Mouse (Mus musculus): ENCODE data around the gene Eif4b. TPM values are rescaled to one million over a fixed set of nuclear protein-coding genes. Genes with fewer than 3 reads are reported as not detected.

Eif4b gene
- polyA plus RNA-seq, 1 experiment from 2014 or later: 139 TPM

GRCm38 (mm10) chr15:102135522-102136128 lies 62.1 kb downstream of the Eif4b start:
- peak overlapping the region; percentile 51; the same call in 1 of the 2 replicates for H3K27ac ChIP-seq (ENCODE audit: low read depth, low read length)
- peak overlapping the region; percentile 83 for H3K9ac ChIP-seq (ENCODE audit: low read depth, low read length)
- H3K4me2 ChIP-seq (replicated peaks; ENCODE audit: low read depth, low read length): peak overlapping the region; percentile 74
- peak overlapping the region; percentile 83 for H3K4me3 ChIP-seq (ENCODE audit: low read length)
- H3K9me3 ChIP-seq (ENCODE audit: control insufficient read depth, low read length): no peaks in the 10 kb centered on the region
- peaks cover 17% of the 10 kb centered on the region; the same call in 1 of the 2 replicates for H3K36me3 ChIP-seq (ENCODE audit: control insufficient read depth, insufficient read depth, low read length)
- H3K27me3 ChIP-seq (ENCODE audit: control insufficient read depth, insufficient read depth, low read length): no peaks in the 10 kb centered on the region
- 3% methylated on average over 34 of the region's 35 CpGs for WGBS
- ATAC-seq (ENCODE audit: low FRiP score, low TSS enrichment): peak; percentile 80
- H3K4me1 ChIP-seq (ENCODE audit: control insufficient read depth, insufficient read depth, low read length): peaks cover 7% of the 10 kb centered on the region; the same call in 1 of the 2 replicates

- ATAC-seq (ENCODE audit: low FRiP score, low TSS enrichment): peak; percentile 99
- peak within 1 kb of the TSS; percentile 83 for H3K4me3 ChIP-seq (ENCODE audit: low read length)
- H3K4me2 ChIP-seq (replicated peaks; ENCODE audit: low read depth, low read length): peak within 1 kb of the TSS; percentile 74
- H3K9me3 ChIP-seq (ENCODE audit: control insufficient read depth, low read length): no peaks in the 10 kb centered on the region
- peak within 1 kb of the TSS; percentile 53; the same call in 1 of the 2 replicates for H3K27ac ChIP-seq (ENCODE audit: low read depth, low read length)
- H3K27me3 ChIP-seq (ENCODE audit: control insufficient read depth, insufficient read depth, low read length): no peaks in the 10 kb centered on the region
- peak within 1 kb of the TSS; percentile 83 for H3K9ac ChIP-seq (ENCODE audit: low read depth, low read length)
- H3K4me1 ChIP-seq (ENCODE audit: control insufficient read depth, insufficient read depth, low read length): peaks cover 7% of the 10 kb centered on the region; the same call in 1 of the 2 replicates
- WGBS: under 1% methylated on average over 50 of the region's 50 CpGs
- H3K36me3 ChIP-seq (ENCODE audit: control insufficient read depth, insufficient read depth, low read length): peaks cover 12% of the 10 kb centered on the region; the same call in 1 of the 2 replicates
These were observed 62.7 kb downstream of the Eif4b start, which contains the start of gene Spryd3 for GRCm38 (mm10) chr15:102136129-102136758. Gene Spryd3 (minus strand): TSS chr15:102136234.

GRCm38 (mm10) chr15:102141120-102141519 lies 67.5 kb downstream of the Eif4b start:
- Histone ChIP-seq H3K4me2 (replicated peaks; ENCODE audit: low read depth, low read length) (no peak overlapping the region), H3K4me1 (ENCODE audit: control insufficient read depth, insufficient read depth, low read length) (0 out of 2 replicates have a peak, but pooled peaks cover 3% of the 10 kb centered on the region), H3K27me3 (ENCODE audit: control insufficient read depth, insufficient read depth, low read length) (peaks cover 13% of the 10 kb centered on the region), H3K9me3 (ENCODE audit: control insufficient read depth, low read length) (no peaks in the 10 kb centered on the region), H3K36me3 (ENCODE audit: control insufficient read depth, insufficient read depth, low read length) (no peaks in the 10 kb centered on the region), H3K9ac (ENCODE audit: low read depth, low read length) (no peak overlapping the region), H3K27ac (ENCODE audit: low read depth, low read length) (no peak overlapping the region), H3K4me3 (ENCODE audit: low read length) (no peak overlapping the region)
- no peak for ATAC-seq (ENCODE audit: low FRiP score, low TSS enrichment)
- WGBS: 93% methylated on average over 5 of the region's 5 CpGs

GRCm38 (mm10) chr15:102142914-102143912 lies 69.6 kb downstream of the Eif4b start:
- 56% methylated on average over 23 of the region's 23 CpGs for WGBS

GRCm38 (mm10) chr15:102144274-102144711 lies 70.7 kb downstream of the Eif4b start, which contains the start of gene Igfbp6:
Gene Igfbp6 (plus strand): TSS chr15:102144362.
- 4% methylated on average over 22 of the region's 22 CpGs for WGBS
- Histone ChIP-seq H3K4me1 (ENCODE audit: control insufficient read depth, insufficient read depth, low read length) (0 out of 2 replicates have a peak, but pooled peaks cover 5% of the 10 kb centered on the region), H3K4me2 (replicated peaks; ENCODE audit: low read depth, low read length) (peak within 1 kb of the TSS; percentile 41), H3K4me3 (ENCODE audit: low read length) (peak within 1 kb of the TSS; percentile 26), H3K9me3 (ENCODE audit: control insufficient read depth, low read length) (no peaks in the 10 kb centered on the region), H3K27me3 (ENCODE audit: control insufficient read depth, insufficient read depth, low read length) (peaks cover 13% of the 10 kb centered on the region), H3K36me3 (ENCODE audit: control insufficient read depth, insufficient read depth, low read length) (no peaks in the 10 kb centered on the region), H3K27ac (ENCODE audit: low read depth, low read length) (peak within 1 kb of the TSS; percentile 37; the same call in 1 of the 2 replicates), H3K9ac (ENCODE audit: low read depth, low read length) (peak within 1 kb of the TSS; percentile 31; the same call in 1 of the 2 replicates)
- peak; percentile 57 for ATAC-seq (ENCODE audit: low FRiP score, low TSS enrichment)

More at GRCm38 (mm10) chr15:102142914-102143912, 69.6 kb downstream of the Eif4b start:
- H3K27me3 ChIP-seq (ENCODE audit: control insufficient read depth, insufficient read depth, low read length): peaks cover 13% of the 10 kb centered on the region
- H3K4me2 ChIP-seq (replicated peaks; ENCODE audit: low read depth, low read length): no peak overlapping the region
- peak; percentile 44; the same call in 1 of the 2 replicates for ATAC-seq (ENCODE audit: low FRiP score, low TSS enrichment)
- peak overlapping the region; percentile 37; the same call in 1 of the 2 replicates for H3K27ac ChIP-seq (ENCODE audit: low read depth, low read length)
- H3K36me3 ChIP-seq (ENCODE audit: control insufficient read depth, insufficient read depth, low read length): no peaks in the 10 kb centered on the region
- no peak overlapping the region for H3K9ac ChIP-seq (ENCODE audit: low read depth, low read length)
- H3K4me3 ChIP-seq (ENCODE audit: low read length): no peak overlapping the region
- no peaks in the 10 kb centered on the region for H3K9me3 ChIP-seq (ENCODE audit: control insufficient read depth, low read length)
- H3K4me1 ChIP-seq (ENCODE audit: control insufficient read depth, insufficient read depth, low read length): 0 out of 2 replicates have a peak, but pooled peaks cover 3% of the 10 kb centered on the region

GRCm38 (mm10) chr15:102144726-102145125 lies 71.2 kb downstream of the Eif4b start:
- no peak overlapping the region for H3K27ac ChIP-seq (ENCODE audit: low read depth, low read length)
- H3K4me3 ChIP-seq (ENCODE audit: low read length): peak overlapping the region; percentile 26
- H3K27me3 ChIP-seq (ENCODE audit: control insufficient read depth, insufficient read depth, low read length): peaks cover 13% of the 10 kb centered on the region
- no peak for ATAC-seq (ENCODE audit: low FRiP score, low TSS enrichment)
- H3K9ac ChIP-seq (ENCODE audit: low read depth, low read length): peak overlapping the region; percentile 31; the same call in 1 of the 2 replicates
- no peaks in the 10 kb centered on the region for H3K36me3 ChIP-seq (ENCODE audit: control insufficient read depth, insufficient read depth, low read length)
- no peaks in the 10 kb centered on the region for H3K9me3 ChIP-seq (ENCODE audit: control insufficient read depth, low read length)
- H3K4me2 ChIP-seq (replicated peaks; ENCODE audit: low read depth, low read length): peak overlapping the region; percentile 41
- 13% methylated on average over 16 of the region's 19 CpGs for WGBS
- H3K4me1 ChIP-seq (ENCODE audit: control insufficient read depth, insufficient read depth, low read length): 0 out of 2 replicates have a peak, but pooled peaks cover 5% of the 10 kb centered on the region

- 81% methylated on average over 10 of the region's 10 CpGs for WGBS
- H3K4me1 ChIP-seq (ENCODE audit: control insufficient read depth, insufficient read depth, low read length): peaks cover 7% of the 10 kb centered on the region; the same call in 1 of the 2 replicates
- H3K9ac ChIP-seq (ENCODE audit: low read depth, low read length): peak overlapping the region; percentile 12; the same call in 1 of the 2 replicates
- peak overlapping the region; percentile 26; the same call in 1 of the 2 replicates for H3K4me3 ChIP-seq (ENCODE audit: low read length)
- no peak overlapping the region for H3K27ac ChIP-seq (ENCODE audit: low read depth, low read length)
- H3K9me3 ChIP-seq (ENCODE audit: control insufficient read depth, low read length): no peaks in the 10 kb centered on the region
- H3K4me2 ChIP-seq (replicated peaks; ENCODE audit: low read depth, low read length): peak overlapping the region; percentile 41; the same call in 1 of the 2 replicates
- ATAC-seq (ENCODE audit: low FRiP score, low TSS enrichment): no peak
- H3K36me3 ChIP-seq (ENCODE audit: control insufficient read depth, insufficient read depth, low read length): no peaks in the 10 kb centered on the region
- peaks cover 13% of the 10 kb centered on the region for H3K27me3 ChIP-seq (ENCODE audit: control insufficient read depth, insufficient read depth, low read length)
These were observed 71.8 kb downstream of the Eif4b start for GRCm38 (mm10) chr15:102145330-102145729.

- Histone ChIP-seq H3K4me3 (ENCODE audit: low read length) (no peak overlapping the region), H3K4me2 (replicated peaks; ENCODE audit: low read depth, low read length) (no peak overlapping the region; the same call in 1 of the 2 replicates), H3K9ac (ENCODE audit: low read depth, low read length) (no peak overlapping the region), H3K4me1 (ENCODE audit: control insufficient read depth, insufficient read depth, low read length) (peaks cover 12% of the 10 kb centered on the region; the same call in 1 of the 2 replicates), H3K9me3 (ENCODE audit: control insufficient read depth, low read length) (no peaks in the 10 kb centered on the region), H3K36me3 (ENCODE audit: control insufficient read depth, insufficient read depth, low read length) (no peaks in the 10 kb centered on the region), H3K27ac (ENCODE audit: low read depth, low read length) (no peak overlapping the region), H3K27me3 (ENCODE audit: control insufficient read depth, insufficient read depth, low read length) (peaks cover 13% of the 10 kb centered on the region)
- no peak for ATAC-seq (ENCODE audit: low FRiP score, low TSS enrichment)
- 94% methylated on average over 5 of the region's 5 CpGs for WGBS
These were observed 72.5 kb downstream of the Eif4b start for GRCm38 (mm10) chr15:102146089-102146488.
